Mouse (Mus musculus) ovary, adult 18-20 months (tissue): ENCODE measurements around the gene Tns1.

ENCODE experiments used
- DNase-seq: peaks from one replicate; pipeline ENCODE4 v3.0.0; 2022; ENCODE audit warnings: low spot score, mixed read lengths

Gene Tns1

DNA sequence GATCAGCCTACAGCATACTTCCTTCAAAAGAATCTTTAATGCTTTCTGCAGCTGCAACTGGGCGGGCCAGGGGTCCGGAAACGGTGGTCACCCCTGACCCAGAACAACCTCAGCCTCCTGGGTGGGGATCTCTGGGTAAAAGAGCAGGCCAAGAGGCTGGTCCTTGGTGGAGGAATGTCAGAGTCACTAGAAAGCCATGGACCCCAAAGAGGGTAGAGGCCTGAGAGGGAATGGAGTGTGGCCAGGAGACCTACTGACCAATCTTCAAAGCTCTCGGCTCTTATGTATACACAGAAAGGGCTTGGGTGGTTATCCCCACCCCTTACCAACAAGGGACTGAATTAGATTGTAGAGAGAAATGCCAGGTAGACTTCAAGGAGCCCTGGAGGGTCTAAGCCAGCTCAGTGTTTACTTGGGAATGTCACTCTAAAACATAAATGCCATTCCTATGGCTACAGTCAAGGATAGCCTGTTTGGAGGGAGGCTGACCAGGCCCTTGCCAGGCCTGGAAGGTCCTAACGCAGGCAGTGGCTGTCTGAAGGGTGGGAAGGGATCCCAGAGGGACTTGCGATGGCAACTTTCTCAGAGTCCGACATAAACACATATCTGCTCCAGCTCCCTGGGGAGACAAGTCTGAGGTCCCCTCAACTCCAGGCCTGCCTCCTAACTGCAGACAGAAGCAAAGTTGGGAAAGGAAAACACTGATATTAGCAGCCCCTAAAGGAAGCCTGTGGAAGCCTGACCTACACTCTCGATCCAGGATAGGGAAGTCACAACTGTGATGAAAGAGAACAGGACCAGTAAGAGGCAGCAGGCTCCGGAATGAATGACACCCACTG lies 92.3 kb downstream of the Tns1 start:
- DNase-seq: no peak

DNA sequence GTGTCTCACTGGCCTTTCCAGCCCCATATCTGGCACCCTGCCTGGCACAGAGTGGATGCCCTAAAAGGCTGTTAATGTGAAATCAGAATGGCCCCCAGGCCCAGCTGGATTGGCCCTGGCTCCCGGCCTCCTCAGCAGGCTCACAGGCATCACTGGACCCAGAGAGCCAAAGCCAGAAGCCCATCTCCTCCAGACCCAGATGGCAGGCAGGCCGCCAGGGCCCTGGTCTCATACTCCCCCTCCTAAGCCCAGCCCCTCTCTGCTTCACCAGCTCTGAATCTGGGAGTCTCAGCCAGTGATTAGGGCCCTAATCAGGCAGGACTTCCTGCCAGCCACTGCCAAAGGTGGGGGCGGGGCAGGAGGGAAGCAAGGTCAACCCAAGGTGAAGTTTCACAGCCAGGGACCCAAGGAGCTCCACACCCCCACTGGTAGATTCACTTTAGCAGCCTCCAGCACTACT lies 93.3 kb downstream of the Tns1 start:
- DNase-seq: peak; percentile 76

DNA sequence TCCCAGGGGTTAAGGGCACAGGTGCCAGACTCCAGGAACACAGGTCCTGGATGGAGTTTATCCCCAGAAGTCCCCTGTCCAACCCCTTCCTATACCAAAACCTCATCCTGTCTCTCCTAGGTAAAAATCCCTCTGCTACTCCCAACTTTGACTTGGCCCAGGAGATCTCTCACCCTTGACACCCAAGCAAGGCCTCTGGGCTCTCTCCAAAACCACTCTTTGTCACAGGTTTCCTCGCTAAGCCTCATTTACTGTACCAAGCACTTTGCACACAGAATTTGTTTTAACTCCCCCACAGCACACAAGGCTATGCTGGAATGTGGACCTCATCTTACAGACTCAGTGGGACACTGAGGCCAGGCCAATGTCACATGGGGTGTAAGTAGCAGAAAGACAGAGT lies 94.0 kb downstream of the Tns1 start:
- DNase-seq: no peak

DNA sequence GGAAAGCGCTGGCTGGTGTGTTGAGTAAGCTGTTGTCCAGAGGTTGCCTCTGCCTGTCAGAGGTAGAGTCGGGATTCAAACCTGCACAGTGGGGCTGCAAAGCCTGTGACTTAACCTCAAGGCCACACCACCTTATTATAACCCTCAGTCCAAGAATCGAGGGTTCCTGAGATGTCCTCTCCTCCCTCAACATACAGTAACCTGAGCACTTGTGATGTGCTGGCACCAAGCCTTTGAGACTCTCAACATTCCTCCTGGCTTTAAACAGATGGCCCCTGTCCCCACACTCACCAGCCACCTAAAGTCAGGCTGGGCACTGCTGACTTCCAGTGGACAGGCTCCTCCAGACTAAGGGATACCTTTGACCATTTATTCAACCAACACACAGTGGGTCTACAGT lies 94.6 kb downstream of the Tns1 start:
- no peak for DNase-seq

DNA sequence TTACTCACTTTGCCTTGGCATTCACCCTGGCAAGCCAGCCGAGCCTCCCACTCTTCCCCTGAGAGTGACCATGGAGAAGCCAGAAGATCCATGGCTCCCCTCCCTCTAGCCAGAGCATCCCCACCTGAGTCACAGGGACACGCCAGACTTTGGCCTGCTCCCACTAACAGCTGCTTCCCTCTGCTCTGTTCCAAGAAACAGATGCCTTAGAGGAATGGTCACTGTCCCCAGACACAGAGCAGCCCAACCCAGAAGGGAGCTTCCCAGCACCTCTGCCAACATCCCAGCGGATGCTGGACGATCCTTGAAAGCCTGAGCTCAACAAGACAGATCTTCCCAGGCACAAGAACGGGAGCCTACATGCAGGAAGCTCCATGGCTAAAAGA lies 95.4 kb downstream of the Tns1 start:
- no peak for DNase-seq

DNA sequence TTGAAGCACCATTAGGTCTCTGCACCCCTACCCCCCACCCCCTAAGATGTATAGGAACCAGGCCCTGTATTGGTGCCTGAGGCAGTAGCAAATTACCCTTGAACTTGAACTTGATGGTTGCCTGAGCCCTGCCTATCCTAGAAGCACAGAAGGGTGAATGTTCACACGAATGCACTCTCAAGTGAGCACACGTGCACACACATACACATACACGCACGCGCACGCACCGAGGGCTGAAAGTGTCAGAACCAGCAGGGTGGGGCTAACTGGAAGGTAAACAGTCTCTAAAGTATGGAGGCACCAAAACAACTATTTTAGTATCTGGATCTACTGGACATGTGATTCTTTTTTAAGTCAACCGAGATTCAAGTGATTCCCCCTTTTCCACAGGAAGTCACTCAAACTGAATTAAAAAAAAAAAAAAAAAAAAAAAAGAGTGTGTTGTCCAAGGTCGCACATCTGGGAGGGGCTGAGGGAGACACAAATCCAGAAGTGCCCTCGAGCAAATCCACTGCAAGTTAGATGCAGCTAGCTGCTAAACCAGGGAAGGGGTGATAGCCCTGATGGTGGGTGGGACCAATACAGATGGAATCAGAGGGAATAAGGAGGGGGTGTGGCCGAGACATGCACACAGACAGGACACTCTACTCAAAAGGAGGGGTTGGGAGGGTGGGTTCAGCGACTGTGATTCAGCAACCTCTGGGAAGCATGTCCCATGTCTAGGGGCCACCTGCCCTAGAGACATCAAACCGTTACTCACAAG lies 96.0 kb downstream of the Tns1 start:
- no peak for DNase-seq

DNA sequence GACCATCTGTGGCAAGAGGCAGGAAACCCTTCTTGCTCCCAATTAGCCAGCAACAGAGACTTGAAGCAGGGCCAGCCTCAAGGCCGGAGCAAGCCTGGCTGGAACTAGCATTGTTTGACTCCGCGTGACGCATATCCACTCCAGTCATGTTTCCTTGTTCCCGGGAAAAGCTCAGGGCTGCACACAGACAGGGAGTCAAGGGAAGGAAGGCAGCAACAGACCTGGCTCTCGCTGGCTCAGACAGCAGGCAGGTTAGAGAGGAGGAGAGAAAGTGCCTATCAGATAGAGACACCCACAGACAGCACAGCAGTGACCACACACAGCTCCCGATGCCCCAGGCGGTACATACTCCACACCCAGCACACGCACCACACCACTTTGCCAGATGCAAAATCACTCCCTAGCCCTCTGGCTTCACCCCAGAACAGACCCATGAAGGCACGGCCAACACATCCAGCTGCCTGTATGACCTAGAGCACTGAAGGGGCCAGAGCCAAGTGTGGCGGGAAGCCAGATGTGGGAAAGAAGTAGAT lies 96.6 kb downstream of the Tns1 start:
- DNase-seq: peak; percentile 77

DNA sequence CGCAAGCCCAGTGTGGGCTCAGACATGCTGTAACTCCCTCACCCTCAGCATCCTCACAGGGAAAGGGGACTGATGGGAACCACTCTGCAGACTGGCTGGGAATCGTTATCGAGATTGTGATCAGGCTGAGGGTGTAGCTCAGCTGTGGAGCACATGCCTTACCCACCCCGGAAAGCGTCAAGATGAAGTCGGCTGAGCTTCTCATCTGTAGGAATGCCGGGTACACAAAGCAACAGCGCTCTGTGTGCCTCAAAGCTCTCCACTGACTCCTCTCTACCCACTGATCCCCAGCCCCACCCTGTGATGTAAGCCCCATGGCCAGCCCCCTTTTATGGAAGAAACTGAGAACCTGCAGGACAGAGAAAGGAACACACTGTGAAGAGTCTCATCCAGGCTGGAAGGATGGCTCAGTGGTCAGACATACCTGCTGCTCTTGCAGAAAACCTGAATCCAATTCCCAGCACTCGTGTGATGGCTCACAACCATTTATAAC lies 97.5 kb downstream of the Tns1 start:
- no peak for DNase-seq

DNA sequence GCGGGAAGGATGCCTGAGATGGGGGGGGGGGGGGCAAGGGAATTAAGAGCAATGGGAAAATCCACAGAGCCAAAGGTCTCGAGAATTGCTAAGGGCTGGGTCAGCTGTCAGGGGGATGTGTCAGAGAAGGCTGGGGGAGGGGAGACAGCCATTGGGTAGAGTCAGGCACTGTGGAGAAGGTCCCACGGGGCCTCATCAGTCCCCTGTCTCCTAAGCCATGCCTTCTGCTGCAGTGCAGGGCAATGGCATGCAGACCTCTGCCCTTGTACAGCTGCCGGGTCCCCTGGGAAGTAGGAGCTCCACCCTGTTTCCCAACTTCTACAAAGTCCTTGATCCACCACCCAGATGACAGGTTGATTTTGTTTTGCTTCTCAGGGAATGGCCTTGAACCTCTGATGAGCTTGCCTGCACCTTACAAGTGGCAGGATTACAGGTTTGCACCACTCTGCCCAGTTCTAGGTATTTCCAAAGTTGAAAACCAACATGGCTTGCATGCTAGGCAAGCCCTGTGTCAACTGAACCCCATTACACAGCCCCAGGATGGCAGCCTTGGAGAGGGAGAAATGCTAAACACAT lies 98.5 kb downstream of the Tns1 start:
- DNase-seq: no peak

DNA sequence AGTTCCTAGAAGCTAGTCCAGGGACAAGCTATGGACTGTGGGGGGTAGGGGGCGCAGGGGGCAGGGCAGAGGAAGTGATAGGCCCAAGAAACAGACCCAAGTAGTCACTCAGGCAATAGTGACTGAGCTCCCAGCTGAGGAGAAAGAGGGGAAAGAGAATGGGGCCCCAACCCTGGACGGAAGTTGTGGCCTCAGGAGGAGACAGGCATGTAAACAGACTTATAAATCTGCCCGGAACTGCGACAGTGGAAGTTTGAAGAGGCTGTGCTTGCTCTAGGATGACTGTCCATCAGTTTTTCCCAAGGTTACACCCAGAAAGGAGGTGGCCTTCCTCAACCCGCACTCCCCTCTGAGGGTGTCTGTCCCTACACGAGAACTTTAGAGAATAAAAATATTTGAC lies 99.0 kb downstream of the Tns1 start:
- no peak for DNase-seq

DNA sequence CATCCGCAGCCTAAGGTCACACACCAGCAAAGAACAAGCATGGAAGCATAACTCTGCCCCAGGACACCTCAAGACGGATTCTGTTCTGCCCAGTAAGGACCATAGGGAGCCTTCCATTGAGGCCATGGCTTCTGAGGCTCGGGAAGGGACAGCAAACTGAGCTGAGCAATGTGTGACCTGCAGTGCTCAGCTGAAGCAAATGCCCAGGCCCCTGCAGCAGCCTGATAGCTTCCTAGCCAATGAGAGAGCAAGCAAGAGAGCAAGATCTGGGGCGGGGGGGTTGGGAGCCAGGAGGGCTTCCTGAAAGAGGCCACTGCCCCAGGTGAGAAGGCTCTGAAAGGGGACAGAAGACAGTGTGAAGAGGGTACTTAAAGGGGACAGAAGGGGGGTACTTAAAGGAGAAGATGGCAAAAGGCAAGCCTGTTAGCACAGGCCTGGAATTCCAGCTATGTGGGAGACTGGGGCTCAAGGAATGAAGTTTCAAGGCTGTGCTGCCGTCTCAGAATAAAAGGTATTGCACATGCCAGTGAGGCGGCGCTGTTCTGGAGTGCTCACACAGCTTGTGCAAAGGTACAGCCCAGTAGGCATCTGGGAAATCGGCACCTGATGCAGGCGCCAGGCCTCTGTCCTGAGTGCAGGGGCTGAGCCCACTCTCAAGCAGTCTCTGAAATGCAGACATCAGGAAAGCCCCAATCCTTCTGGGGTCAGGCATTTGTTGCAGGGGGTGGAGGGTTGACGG lies 99.6 kb downstream of the Tns1 start:
- no peak for DNase-seq

DNA sequence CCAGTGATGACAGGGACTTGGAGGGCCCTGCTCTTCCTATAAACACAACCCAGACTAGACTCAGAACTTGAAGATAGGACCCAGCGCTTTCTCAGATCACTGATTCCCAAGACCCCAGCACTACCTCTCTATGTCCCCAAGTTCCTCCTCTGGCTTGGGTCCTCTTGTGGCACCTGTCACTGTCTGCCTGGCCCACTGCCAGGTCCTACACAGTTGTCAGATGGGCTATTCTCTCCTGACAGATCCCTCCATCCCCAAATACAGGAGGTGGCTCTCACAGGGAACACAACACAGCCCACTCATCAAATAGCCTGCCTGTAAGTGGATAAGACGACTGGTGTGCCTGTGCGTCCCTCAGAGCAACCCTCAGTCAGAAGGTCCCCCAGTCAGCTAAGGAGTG lies 101.3 kb downstream of the Tns1 start:
- DNase-seq: no peak

DNA sequence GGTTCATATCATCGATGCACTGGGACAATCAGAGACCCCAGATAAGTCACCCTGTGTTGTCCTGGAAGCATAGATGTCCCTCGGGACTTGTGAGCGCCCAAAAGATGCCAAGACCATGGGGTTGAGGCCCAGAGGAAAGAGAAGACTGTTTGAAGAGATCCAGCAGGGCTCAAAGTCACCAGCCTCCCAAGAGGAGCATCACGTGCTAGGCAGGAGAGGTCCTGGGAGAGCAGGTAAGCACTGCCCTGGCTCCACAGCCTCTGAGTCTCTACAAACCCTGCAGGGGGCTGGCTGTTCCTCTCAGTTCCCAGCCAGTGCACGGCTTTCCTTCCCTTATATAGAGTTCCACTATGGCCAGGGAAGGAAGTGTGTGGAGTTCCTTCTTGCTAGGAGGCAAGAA lies 101.7 kb downstream of the Tns1 start:
- no peak for DNase-seq

DNA sequence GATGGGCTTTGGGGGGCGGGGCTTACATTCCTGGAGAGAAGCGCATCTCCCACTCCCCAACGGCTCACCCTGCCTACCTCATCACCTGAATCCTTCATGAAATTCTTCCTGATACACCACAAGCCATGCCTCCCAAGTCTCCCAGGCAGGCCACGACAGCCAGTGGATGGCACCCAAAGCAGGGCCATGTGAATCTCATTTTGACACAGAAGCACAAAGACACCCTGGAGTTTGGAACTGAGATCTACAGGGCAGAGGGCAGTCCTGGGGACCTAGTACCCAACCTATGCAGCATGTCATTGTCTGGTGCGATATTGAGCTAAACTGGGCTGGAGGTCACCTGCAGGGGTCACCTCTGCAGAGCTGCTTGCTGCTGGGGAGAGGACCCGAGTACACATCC lies 104.0 kb downstream of the Tns1 start:
- DNase-seq: no peak

DNA sequence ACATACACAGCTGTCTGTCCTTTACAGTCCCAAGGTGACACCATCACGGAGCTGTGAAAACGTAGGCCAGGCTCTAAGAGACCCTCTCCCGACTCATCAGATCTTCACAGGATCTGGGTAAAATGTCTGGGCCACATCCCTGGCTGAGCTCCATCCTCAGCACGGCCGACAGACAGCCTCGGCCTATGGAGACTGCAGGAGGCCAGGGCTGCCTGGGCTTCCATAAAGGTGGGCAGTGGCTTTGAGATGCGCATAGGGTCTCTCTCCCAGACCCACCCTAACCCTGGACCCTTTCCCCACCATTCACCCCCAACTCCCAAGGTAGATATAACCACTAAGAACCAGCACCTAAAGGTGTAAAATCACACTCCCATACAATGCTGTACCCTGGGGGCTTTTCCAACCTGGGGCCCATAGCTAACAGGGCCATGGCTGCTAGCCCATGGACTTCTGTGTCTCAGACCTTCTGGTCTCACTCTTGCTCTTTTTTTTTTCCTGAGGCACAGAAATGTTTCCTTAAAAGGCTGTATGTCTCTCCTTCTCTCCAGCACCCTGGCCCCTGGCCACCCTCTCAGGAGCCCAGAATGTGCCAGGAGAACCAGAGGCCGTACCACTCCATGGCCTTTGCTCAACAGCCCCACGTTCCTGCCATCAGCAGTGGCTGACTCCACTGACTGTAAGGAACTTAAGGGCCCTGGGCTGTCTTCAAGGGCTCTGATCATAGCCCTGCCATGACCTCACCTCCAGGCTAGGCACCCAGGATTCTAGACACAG lies 106.7 kb downstream of the Tns1 start:
- no peak for DNase-seq

DNA sequence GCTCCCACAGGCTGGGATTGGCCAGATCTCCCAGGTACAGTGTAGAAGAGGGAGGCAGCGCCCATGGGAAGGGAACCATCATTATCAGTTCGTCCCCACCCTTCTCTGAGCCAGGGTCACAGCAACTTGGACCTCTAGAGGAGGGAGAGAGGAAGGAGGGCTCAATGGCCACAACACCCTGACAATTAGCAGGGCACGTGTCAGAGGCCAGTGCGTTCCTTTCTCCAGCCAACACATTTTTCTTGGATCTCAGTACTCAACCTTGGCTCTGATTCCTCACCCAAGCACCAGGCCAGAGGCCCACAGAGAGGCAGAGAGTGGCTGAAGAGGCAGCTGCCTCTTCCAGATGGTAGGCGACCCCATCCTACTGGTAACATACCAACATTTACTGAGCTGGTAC lies 107.6 kb downstream of the Tns1 start:
- no peak for DNase-seq

DNA sequence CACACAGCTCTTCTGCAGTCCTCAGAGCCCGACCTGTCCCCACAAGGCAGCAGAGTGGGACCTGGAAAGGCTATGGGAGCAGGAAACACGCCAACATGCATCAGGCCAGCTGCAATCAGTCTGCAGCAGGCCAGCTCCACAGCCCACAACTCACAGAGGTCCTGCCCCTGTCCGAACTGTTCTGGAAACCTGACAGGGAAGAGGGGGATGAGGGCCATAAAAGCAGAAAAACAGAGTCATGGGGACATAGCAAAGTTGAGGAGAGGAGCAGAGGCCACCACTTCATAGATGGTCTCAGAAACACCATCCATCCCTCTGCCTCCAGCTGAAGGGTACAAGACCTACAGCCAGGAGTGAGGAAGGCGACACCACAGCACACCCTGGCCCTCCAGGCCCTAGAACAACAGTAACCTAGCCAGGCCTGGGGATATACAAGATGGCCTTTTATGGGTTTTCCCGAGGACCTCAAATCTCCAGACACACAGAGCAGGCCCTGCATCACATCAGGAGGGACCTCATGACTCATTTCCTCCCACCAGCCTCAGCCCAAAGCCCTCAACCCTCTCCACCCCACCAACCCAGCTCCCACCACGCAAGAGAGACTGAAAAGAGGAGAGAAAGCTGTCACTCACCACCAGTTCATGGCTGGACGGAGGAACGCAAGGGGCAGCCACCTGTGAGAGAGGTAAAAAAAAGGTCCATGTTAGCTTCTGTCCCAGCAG lies 108.6 kb downstream of the Tns1 start:
- no peak for DNase-seq

DNA sequence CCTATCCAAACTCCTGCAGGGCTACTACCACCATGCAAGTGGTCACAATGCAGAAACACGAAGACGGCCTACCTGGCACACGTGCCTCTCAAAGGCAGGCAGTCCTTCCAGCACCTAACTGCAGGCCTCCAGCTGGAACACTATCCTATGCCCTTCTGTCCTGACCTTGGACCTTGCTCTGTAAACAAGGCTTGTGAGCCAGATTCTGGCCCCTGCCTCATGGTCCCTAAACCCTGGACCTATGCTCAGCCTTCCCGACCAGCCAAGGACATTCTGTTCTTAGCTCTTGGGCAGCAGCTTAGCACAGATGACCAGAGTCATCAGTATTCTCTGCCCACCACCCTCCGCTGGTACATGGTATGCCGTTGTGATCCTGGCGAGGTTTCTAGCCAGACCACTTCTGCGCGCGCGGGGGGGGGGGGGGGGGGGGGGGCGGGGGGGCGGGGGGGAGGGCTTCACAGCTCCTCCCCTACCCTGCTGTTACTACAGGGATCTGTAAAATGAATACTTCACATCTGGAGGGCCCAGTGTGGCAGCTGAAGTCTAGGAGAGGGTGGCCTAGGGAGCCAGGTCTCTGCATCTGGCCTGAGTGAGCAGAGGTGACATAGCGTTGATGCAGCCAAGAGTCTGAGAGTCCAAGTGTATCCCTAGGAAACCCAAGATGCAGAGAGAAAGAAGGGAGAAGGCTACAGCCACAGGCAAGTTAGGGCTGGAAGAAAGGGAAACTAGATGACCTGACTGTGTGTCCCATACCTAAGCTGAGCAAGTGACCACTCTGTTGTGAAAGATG lies 109.5 kb downstream of the Tns1 start:
- no peak for DNase-seq

DNA sequence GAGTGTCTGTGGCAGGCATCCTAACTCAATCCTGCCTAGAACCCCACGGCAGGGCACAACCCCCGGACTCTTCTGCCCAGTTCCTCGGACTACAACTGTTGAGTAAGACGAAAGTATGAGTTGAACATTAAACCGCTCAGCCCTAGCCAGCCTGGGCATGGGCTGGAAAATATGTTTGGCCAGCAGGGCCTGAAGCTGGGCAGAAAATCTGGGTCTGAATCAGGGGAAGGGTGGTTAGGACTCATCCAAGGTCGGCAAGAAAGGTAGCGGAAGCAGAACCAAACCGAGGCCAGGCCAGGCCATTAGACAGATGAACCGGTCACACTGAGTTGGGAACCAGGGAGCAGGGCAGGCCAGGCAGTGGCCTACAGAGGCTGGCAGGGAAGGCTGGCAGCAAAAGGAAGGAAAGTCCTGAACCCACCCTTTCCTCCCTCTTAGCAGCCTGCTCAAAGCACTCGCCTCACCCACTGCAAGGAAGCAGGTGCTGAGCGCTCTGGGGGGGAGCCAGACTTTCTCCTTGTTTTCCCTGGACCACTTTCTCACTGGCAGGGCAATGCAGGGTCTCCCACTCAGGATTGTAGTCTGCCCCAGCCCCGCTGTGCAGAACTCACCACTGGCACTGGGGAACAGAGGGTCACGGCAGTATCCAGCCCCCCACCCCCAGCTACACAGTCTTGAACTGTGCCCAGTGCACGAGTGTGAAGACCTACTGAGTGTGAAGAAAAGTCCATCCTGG lies 110.8 kb downstream of the Tns1 start:
- DNase-seq: no peak
